Mouse (Mus musculus) bone marrow macrophage, adult 2 months (primary cell): Measurements from ENCODE around the gene Meioc.

Source experiments
- CTCF ChIP-seq: IDR thresholded peaks from 2 replicates; pipeline ENCODE4 v1.5.1; 2012; ENCODE audit warnings: low read depth, mild to moderate bottlenecking, low read length, moderate library complexity
- POLR2A ChIP-seq: IDR thresholded peaks from 2 replicates; pipeline ENCODE4 v1.6.1; 2012; ENCODE audit warnings: mild to moderate bottlenecking, low read depth, low read length, borderline replicate concordance

- TF ChIP-seq CTCF: no peak
- no peak for TF ChIP-seq POLR2A
These were observed 6.6 kb upstream of the Meioc start for GRCm38 (mm10) chr11:102656931-102657330.
